Mouse (Mus musculus): Measurements from ENCODE around the gene Cep170.

Gene Cep170

GRCm38 (mm10) chr1:176825084-176825483, 11.2 kb upstream of the Cep170 start:
- no peak for DNase-seq (ENCODE audit: low spot score in 2 of 2)

GRCm38 (mm10) chr1:176824611-176825010, 10.7 kb upstream of the Cep170 start:
- no peak for DNase-seq (ENCODE audit: low spot score in 2 of 2)

GRCm38 (mm10) chr1:176823889-176824288, 10.0 kb upstream of the Cep170 start:
- peak in 1 of 2 experiments; percentile 37 for DNase-seq (ENCODE audit: low spot score in 2 of 2)

- DNase-seq (ENCODE audit: low spot score in 2 of 2): no peak
Observed at GRCm38 (mm10) chr1:176822949-176823348, 9.1 kb upstream of the Cep170 start.

- no peak for DNase-seq (ENCODE audit: low spot score in 2 of 2)
Observed at GRCm38 (mm10) chr1:176821929-176822328, 8.1 kb upstream of the Cep170 start.

GRCm38 (mm10) chr1:176818763-176819162, 4.9 kb upstream of the Cep170 start:
- DNase-seq (ENCODE audit: low spot score in 2 of 2): no peak

- DNase-seq (ENCODE audit: low spot score in 2 of 2): no peak
Observed at GRCm38 (mm10) chr1:176818147-176818546, 4.3 kb upstream of the Cep170 start.

GRCm38 (mm10) chr1:176816728-176817127, 2.9 kb upstream of the Cep170 start:
- peak; percentile 41 to 46 for DNase-seq (ENCODE audit: low spot score in 2 of 2)

- peak; percentile 95 to 96 for DNase-seq (ENCODE audit: low spot score in 2 of 2)
Observed at GRCm38 (mm10) chr1:176814591-176815062, 760 bp upstream of the Cep170 start, which contains the start of gene Sdccag8. Gene Sdccag8 (plus strand): TSS chr1:176814660.

GRCm38 (mm10) chr1:176813292-176814035, 403 bp downstream of the Cep170 start:
- DNase-seq (ENCODE audit: low spot score in 2 of 2): peak; percentile 51 to 57

- no peak for DNase-seq (ENCODE audit: low spot score in 2 of 2)
Observed at GRCm38 (mm10) chr1:176812491-176813291, 1.2 kb downstream of the Cep170 start.

GRCm38 (mm10) chr1:176811892-176812291, 2.0 kb downstream of the Cep170 start:
- no peak for DNase-seq (ENCODE audit: low spot score in 2 of 2)

GRCm38 (mm10) chr1:176810161-176810560, 3.7 kb downstream of the Cep170 start:
- DNase-seq (ENCODE audit: low spot score in 2 of 2): no peak

GRCm38 (mm10) chr1:176800728-176801365, 13.0 kb downstream of the Cep170 start:
- peak; percentile 84 to 87 for DNase-seq (ENCODE audit: low spot score in 2 of 2)

GRCm38 (mm10) chr1:176798673-176799072, 15.2 kb downstream of the Cep170 start:
- DNase-seq (ENCODE audit: low spot score in 2 of 2): no peak

GRCm38 (mm10) chr1:176792175-176792574, 21.7 kb downstream of the Cep170 start:
- no peak for DNase-seq (ENCODE audit: low spot score in 2 of 2)

- no peak for DNase-seq (ENCODE audit: low spot score in 2 of 2)
Observed at GRCm38 (mm10) chr1:176789326-176789725, 24.5 kb downstream of the Cep170 start.

GRCm38 (mm10) chr1:176774533-176774932, 39.3 kb downstream of the Cep170 start:
- DNase-seq (ENCODE audit: low spot score in 2 of 2): no peak

- DNase-seq (ENCODE audit: low spot score in 2 of 2): no peak
Observed at GRCm38 (mm10) chr1:176762295-176762694, 51.6 kb downstream of the Cep170 start.

- DNase-seq (ENCODE audit: low spot score in 2 of 2): no peak
Observed at GRCm38 (mm10) chr1:176760673-176761072, 53.2 kb downstream of the Cep170 start.

- DNase-seq (ENCODE audit: low spot score in 2 of 2): no peak
Observed at GRCm38 (mm10) chr1:176755586-176755985, 58.3 kb downstream of the Cep170 start.

Measured in spleen, postnatal 36 days (tissue).